Mouse (Mus musculus): ENCODE results near the gene Tmem121.

Tmem121 gene

GRCm38 (mm10) chr12:113185442-113186291, at the start of gene Tmem121:
TSS of gene Tmem121 (plus strand) at chr12:113185930.
- DNase-seq (ENCODE audit: low read depth) = no peak

DNA sequence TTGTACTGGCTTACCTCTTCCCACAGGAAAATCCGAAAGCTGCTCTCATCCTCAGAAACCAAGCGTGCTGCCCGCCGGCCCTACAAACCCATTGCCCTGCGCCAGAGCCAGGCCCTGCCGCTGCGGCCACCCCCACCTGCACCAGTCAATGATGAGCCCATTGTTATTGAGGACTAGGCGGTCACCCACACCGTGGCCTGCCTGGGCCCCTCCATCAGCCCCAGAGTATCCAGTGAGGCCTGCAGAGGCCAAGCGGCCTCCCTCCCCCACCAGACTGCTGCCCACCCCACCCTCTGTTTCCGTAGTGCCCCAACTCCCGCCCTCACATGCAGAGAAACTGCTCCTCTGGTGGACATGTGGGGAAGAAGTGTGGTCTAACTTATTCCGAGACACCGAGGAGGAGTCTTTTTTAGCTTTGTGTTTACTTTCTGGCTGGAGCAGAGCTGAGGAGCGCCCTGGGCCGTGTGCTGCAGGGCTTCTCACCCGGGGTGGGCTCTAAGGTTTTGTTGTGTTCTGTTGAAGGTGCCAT, 49.2 kb upstream of the Tmem121 start:
- DNase-seq (ENCODE audit: low read depth) = no peak

DNA sequence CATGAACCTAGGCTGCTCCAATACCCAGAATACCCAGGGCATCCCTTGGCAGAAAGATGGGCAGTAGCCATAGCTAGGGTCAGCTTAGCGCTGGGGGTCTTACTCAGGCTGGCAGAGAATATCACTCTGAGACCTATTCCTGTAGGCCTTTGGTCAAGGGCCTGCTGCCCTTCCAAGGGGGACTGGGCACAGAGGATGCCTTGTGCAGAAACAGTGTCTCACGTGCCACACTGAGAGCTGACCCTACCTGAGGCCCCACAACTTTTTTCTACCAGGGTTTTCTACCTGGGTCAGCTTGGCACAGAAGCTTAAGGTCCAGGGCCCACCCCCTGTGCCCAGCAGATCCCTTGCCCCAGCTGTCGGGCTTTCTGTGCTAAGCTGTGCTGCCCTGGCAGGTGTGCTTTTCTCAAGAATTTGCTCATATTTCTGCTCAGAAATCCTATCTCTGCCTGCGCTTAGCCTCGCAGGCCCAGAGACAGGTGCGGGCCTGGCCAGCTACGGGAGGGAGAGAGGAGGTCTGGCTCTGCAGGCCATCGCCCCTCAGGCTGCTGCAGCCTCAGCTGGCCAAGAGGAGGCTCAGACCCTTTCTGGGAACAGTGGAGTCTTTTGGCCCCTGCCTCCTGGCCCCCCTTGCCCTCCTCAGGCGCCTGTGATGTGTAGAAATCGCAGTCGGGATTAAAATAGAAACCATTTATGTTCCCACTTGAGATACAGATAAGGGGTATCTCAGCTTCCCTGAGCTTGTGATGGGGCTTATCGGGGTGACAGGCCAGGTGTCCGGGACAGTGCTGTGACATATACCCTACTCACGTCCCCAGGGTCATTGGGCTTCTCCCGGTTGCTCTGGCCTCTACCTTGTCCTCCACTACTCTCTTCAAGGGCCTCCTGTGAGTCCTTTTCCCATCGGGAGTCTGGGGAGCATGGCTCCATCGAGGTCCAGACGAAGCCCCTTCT, 48.2 kb upstream of the Tmem121 start:
- no peak for DNase-seq (ENCODE audit: low read depth)

- DNase-seq (ENCODE audit: low read depth) = no peak
These were observed 47.4 kb upstream of the Tmem121 start for GRCm38 (mm10) chr12:113138291-113138690.

DNA sequence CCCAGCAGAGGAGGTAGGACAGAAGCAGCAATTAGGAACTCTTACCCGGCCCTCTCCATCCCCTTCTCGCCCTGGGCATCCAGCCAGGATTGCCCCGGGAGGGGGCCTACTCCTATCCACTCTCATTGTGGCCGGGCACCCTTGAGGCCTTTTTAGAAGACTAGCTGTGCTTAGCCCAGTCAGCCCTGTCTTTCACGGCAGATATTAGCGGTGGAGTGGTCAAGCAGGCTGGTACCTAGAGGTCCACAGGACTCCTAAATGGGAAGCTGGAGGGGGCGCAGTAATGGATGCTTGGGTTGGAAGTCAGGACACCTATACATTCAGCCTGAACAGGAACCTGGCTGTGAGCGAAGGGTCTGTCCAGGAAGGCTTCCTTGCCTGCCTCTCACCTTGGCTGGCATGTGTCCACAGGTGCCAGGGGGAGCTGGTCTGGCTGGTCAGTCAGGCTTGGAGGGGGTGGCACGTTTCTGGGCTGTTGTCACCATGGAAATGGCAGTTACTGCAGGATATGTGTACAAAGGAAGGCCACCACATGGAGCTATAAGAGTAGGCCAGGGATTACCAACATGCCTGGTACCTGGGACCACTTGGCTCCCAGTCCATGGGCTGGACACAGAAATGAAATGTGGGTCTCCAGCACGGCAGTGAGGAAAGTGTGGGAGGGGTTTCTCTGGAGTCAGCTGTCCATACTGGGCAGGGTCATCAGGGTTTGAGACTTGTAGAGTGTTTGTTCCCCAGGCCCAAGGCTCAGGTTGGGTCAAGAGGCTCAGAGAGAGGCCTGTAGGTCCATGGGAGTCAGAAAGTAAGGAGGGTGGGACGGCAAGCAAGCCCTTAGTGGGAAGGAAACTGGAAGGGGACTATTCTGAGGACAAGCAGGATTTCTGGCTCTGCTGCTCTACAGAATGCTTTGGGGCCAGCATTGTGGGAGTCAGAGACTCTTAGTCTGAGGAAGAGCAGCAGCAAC, 46.5 kb upstream of the Tmem121 start:
- DNase-seq (ENCODE audit: low read depth) = no peak

DNA sequence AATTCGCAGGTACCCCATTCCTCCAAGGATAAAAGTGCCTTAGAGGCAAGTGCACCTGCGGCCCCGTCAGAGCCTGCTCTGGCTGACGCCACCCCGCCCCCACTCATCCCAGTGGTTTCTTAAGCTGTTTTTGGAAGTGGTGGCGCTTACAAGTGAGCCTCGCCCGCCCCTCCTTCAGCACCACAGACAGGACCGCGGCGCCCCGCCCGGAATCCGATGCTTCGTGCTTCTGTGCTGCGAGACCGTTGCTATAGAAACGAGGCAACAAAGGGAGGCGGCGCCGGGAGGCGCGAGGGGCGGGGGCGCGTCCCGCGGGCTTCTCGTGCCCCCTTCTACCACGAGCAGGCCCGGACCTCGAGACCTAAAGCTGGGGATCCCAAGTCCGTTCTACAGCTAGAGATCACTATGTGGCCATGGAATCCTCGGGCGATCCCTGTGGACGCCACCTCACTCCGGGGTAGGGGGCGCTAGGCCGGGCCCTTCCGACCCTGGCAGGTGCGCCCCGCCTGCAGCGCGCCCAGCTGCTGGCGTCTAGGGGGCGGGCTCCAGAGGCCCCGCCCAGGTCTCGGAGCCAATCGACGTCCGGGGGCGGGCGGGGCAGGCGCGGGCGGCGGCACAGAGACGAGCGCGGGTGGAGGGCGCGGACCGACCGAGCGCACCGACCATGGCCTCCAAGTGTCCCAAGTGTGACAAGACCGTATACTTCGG, 45.7 kb upstream of the Tmem121 start, which contains the start of gene Crip2:
TSS of gene Crip2 (plus strand) at position 329 of the 708 bp plus-strand sequence.
- no peak for DNase-seq (ENCODE audit: low read depth)

GRCm38 (mm10) chr12:113140616-113141411, 44.9 kb upstream of the Tmem121 start:
- DNase-seq (ENCODE audit: low read depth) = no peak

GRCm38 (mm10) chr12:113141531-113141973, 44.2 kb upstream of the Tmem121 start:
- no peak for DNase-seq (ENCODE audit: low read depth)

GRCm38 (mm10) chr12:113142021-113142975, 43.4 kb upstream of the Tmem121 start:
- DNase-seq (ENCODE audit: low read depth) = no peak

DNA sequence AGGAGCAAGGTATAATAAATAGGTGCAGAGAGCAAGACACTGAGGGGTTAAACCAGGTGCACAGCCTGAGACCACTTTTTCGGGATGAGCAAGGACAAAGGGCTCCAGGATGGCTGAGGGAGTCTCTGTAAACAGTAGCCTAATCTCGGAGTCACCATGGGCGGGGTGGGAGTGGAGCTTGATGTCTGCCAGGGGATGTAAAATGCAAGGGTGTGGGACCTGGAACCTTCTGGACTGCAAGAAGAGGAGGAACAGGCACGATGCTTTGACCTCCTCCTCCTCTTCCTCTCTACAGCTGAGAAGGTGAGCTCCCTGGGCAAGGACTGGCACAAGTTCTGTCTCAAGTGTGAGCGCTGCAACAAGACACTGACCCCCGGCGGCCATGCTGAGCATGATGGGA, 42.6 kb upstream of the Tmem121 start:
- no peak for DNase-seq (ENCODE audit: low read depth)

GRCm38 (mm10) chr12:113144001-113144756, 41.6 kb upstream of the Tmem121 start:
- DNase-seq (ENCODE audit: low read depth) = no peak

DNA sequence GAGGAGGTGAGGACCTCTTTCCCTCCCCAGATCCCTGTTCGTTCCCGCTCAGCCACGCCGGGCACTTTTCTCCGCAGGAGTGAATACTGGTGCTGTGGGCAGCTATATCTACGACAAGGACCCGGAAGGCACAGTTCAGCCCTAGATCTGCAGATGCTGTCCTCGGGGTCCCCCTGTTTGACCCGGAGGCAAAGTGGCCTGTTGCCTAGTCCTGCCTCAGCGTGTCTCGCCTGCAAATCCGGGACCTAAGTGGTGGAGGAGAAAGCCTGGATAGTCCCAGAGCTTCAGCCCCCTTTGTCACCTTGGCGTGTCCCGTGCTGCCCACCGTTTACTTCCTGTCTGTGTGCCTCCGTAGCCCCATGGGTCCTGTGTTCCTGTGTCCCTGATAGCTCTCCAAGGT, 40.8 kb upstream of the Tmem121 start:
- DNase-seq (ENCODE audit: low read depth) = no peak

- DNase-seq (ENCODE audit: low read depth) = no peak
These were observed 40.1 kb upstream of the Tmem121 start for GRCm38 (mm10) chr12:113145591-113145990.

DNA sequence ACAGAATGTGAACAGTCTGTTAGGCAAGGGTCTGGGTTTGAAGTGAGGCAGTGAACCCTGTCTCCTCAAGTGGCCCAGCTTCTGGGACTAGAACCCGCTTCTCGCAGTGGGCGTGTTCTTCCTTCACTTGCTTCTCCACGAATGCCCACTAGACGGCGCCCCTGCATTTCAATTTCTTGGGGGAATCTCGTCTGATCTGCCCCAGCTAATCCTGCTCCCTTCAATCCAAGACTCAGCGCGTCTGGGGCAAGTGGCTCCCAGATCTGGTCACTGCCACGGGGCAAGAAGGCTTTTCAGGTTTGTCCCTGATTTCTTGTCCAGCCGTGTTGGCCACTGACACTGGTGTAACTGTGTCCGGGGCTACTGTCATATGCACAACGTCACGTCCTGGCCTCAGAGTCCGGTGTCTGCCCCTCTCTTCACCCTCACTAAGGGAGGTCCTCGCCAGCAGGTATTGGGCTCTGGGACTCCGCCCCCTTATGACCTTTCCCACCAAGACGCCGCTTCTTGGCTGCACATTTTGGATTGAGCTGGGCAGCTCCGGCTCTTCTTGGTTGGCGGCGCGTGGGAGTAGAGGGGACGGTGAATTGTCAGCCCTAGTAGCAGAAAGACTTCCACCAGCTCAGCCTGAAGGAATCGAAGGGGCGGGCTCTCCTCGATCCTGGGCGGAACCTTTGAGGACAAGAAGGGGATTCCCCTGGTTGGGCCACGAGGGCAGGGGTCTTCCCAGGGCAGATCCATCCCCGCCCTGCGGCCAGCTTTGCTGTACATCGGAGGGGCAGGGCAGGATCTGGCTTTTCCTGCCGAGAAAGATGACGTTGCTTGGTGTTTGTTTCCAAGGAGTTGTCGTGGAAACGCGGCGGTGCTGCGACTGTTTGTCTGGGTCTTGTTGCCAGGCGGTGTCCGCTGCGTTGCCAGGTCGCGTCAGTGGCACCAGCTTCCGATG, 39.3 kb upstream of the Tmem121 start, which contains the start of gene Crip1:
TSS of gene Crip1 (plus strand) at position 205 of the 946 bp plus-strand sequence.
- peak; percentile 79 for DNase-seq (ENCODE audit: low read depth)

- no peak for DNase-seq (ENCODE audit: low read depth)
These were observed 38.2 kb upstream of the Tmem121 start for GRCm38 (mm10) chr12:113147481-113147880.

DNA sequence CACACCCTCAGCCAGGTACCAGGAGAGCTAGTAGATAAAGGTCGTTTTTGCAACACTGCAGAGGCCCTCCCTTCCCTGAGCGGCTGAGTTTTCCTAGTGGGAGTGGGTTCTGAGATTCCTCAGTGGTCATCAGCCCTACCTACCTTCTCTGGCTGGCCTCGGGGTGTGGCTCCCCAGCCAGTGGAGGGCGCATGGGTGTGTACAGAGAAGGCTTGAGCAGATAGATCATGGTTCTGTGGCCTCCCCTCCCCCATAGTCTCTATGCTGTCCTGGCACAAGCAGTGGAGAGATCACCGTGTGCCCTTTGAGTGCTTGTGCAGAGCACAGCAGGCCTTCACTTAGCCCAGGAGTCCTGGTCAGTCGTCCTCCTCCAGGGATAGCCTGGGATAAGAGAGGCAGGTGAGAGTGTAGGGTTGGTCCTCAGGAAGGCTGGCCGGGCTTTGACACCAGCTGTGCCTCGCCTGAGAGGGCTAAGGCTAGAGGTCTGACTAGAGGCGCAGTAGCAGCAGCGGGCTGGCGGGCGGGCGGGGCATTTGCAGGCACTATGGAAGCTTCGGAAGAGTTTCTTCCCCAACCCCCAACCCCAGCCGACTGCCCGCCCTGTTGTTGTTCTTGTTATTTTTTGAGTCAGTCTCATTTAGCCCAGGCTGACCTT, 37.2 kb upstream of the Tmem121 start:
- no peak for DNase-seq (ENCODE audit: low read depth)
